Mouse (Mus musculus): Measurements from ENCODE around the gene Ube2l6. TPM values are rescaled to one million over a fixed set of nuclear protein-coding genes. Genes with fewer than 3 reads are reported as not detected.
A peak's percentile ranks its signal among the peaks of the same experiment; 100 is the strongest.

Gene Ube2l6
- polyA plus RNA-seq, 1 experiment from 2014 or later: 28.1 TPM

DNA sequence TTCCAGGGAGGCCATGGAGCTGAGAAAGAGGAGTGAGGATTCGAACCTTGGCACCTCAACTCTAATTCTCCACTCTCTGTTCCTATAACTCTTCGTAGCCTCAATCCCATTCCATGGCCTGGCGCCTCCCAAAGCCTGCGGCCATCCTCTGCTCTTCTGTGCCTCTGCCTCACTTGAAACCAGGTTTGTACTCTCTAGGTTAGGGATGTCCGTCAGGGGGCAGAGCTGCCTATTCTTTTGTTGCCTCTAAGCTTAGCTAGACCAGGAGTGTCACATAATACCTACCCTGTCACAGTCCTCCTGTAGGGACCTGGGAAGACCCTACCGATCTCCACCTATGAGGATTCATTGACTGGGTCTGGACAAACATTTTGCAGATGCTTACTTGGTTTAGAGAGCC is 14.0 kb downstream of the Ube2l6 start:
- Histone ChIP-seq H3K4me1 (peaks cover 15% of the 10 kb centered on the region), H3K4me2 (no peak overlapping the region), H3K4me3 (no peak overlapping the region), H3K27ac (no peak overlapping the region), H3K27me3 (no peaks in the 10 kb centered on the region), H3K9ac (no peak overlapping the region), H3K9me3 (no peaks in the 10 kb centered on the region), H3K36me3 (peaks cover 5% of the 10 kb centered on the region)
- ATAC-seq (ENCODE audit: insufficient number of reproducible peaks, insufficient read depth, low FRiP score, low TSS enrichment, low read depth): no peak
- WGBS: 73% methylated on average over 6 of the region's 6 CpGs

DNA sequence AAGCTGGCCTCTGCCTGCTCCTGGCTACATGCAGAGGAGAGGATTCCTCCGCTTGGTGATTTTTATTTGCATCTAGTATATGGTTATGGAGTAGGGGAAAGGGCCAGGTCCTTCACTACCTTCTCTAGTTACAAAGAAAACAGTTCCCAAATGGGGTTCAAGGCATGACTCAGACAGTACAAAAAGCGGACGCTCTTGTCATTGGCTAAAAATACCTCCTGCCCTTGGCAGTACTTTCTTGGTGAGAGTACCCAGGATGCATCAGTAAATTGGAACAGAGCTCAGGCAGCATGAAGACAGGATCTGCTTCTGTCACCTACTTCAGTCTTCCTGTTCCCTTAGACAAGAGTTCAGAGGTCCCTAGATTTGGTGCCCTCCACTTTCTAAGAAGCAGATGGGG is 21.2 kb downstream of the Ube2l6 start:
- no peak overlapping the region for H3K4me3 ChIP-seq
- no peak overlapping the region for H3K9ac ChIP-seq
- WGBS: 55% methylated on average over 3 of the region's 3 CpGs
- ATAC-seq (ENCODE audit: insufficient number of reproducible peaks, insufficient read depth, low FRiP score, low TSS enrichment, low read depth): no peak
- peaks cover 6% of the 10 kb centered on the region; the same call in 1 of the 2 replicates for H3K4me1 ChIP-seq
- no peaks in the 10 kb centered on the region for H3K36me3 ChIP-seq
- no peaks in the 10 kb centered on the region for H3K9me3 ChIP-seq
- no peak overlapping the region for H3K4me2 ChIP-seq
- no peak overlapping the region for H3K27ac ChIP-seq
- no peaks in the 10 kb centered on the region; the same call in 1 of the 2 replicates for H3K27me3 ChIP-seq

DNA sequence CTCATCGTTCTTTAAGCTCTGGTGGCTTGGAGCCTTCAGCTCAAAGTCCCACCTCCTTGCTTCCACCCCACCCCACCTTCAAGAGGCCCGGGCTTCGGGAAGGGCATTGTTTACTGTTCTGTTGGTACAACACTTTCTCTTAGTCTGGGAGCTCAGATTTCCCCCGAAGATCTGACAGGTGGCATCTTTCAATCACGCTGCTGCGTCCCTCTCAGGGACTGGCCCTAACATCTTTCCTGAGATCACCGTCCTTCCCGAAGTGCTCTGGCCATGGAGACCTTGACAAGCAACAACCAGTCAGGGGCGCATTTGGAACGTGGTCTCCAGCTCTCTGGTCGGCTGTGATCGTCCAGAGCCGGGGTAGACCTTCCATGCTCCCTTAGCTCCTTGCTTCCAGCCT is 23.9 kb downstream of the Ube2l6 start, which contains the start of gene Smtnl1:
Gene Smtnl1 (minus strand): TSS at position 101 of the 400 bp plus-strand sequence.
- Histone ChIP-seq H3K36me3 (no peaks in the 10 kb centered on the region), H3K27ac (0 out of 2 replicates have a peak within 1 kb of the TSS, but pooled peaks have one; percentile 4), H3K9ac (no peak within 1 kb of the TSS), H3K4me3 (no peak within 1 kb of the TSS), H3K27me3 (no peaks in the 10 kb centered on the region; the same call in 1 of the 2 replicates), H3K9me3 (no peaks in the 10 kb centered on the region), H3K4me2 (no peak within 1 kb of the TSS; the same call in 1 of the 2 replicates), H3K4me1 (peaks cover 10% of the 10 kb centered on the region)
- no peak for ATAC-seq (ENCODE audit: insufficient number of reproducible peaks, insufficient read depth, low FRiP score, low TSS enrichment, low read depth)
- WGBS: 58% methylated on average over 13 of the region's 13 CpGs

DNA sequence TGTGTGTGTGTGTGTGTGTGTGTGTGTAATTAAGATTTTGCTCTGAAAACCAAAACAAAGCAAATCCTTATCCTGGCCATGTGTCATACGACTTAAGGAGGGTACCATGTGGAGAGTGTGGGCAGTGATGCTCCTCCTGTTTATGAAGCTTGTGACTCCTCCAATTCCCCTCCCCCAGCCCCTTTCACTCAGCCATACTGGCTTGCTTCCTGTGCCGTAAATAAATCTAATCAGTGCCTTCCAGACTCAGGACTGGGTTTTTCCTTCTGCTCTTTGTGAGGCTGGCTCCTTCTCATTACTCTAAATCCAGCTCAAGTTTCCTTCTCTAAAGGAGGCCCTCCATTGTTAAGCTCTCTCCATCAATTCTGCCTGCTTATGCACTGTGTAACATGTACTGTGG is 24.6 kb downstream of the Ube2l6 start:
- Histone ChIP-seq H3K9ac (no peak overlapping the region), H3K36me3 (no peaks in the 10 kb centered on the region), H3K4me1 (peaks cover 17% of the 10 kb centered on the region), H3K9me3 (no peaks in the 10 kb centered on the region), H3K4me2 (no peak overlapping the region), H3K27ac (no peak overlapping the region), H3K27me3 (no peaks in the 10 kb centered on the region; the same call in 1 of the 2 replicates), H3K4me3 (no peak overlapping the region)
- WGBS: 27% methylated on average over 2 of the region's 2 CpGs
- no peak for ATAC-seq (ENCODE audit: insufficient number of reproducible peaks, insufficient read depth, low FRiP score, low TSS enrichment, low read depth)

DNA sequence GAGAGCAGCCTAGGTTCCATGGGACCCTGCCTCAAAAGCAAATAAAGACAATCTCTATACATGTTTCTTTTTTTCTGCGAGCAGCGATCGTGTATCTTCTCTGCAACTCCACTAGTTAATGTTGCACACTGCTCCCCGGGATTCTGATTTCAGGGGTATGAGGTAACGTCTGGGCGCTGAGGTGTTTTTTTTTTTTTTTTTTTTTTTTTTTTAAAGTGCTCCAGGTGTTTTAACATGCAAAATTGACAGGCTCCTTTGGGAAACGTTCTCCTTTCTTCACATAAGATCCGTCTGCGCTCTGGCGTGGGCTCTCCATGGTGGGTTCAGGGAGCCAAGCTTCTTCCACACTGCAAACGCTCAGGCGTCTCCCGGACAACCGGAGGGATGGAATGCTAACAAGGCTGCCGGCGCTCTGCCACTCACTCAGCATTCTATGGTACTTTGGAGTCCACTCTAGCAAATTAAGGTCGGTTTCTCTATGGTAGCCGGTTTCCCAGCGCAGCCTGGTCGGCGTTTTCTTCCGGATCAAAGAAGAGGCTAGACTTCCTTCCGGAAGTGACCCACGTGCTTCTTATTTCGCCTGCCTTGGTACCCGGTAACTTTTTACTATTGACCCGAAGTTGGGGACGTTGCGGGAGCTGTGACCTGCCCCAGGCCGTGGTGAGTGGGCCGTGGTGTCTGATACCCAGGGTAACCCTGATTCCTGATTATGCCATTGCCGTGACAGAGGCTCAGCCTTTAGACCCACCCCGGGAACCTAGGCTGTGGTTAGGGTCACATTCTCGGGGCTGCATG is 28.1 kb downstream of the Ube2l6 start, which contains the start of gene Timm10:
Gene Timm10 (plus strand): TSS at position 510 of the 795 bp plus-strand sequence.
- peak within 1 kb of the TSS; percentile 76 for H3K9ac ChIP-seq
- WGBS: under 1% methylated on average over 34 of the region's 34 CpGs
- peak; percentile 83 for ATAC-seq (ENCODE audit: insufficient number of reproducible peaks, insufficient read depth, low FRiP score, low TSS enrichment, low read depth)
- H3K4me1 ChIP-seq: peaks cover 18% of the 10 kb centered on the region
- peak within 1 kb of the TSS; percentile 45 for H3K27ac ChIP-seq
- peak within 1 kb of the TSS; percentile 93 for H3K4me2 ChIP-seq
- peaks cover 13% of the 10 kb centered on the region for H3K36me3 ChIP-seq
- H3K4me3 ChIP-seq: peak within 1 kb of the TSS; percentile 90
- H3K27me3 ChIP-seq: no peaks in the 10 kb centered on the region
- no peaks in the 10 kb centered on the region for H3K9me3 ChIP-seq

DNA sequence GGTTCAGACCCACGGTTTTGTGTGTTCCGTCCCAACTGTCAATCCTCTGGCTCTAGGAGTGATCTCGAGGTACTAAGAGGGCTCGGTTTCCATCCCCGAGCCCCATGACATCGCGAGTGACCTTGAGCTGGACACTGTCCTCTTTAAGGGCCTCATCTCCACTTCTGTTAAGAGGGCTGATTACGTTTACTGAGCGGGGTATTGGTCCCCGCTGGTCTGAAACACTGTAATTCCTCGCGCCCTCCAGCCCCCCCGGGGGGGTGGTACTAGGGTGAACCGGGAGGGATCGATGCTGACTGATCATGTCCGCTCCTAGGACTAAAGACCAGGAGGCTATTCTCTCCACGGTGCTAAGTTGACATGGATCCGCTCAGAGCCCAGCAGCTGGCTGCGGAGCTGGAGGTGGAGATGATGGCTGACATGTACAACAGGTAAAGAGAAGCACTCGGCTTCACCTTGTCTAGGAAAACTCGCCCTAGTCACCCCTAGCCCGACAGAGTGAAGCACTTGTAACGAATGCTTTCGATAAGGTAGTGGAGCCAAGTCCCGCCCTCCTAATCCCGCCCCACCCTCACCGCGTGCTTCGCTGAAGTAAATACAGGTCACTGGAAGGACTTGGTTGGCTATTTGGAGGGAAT is 28.8 kb downstream of the Ube2l6 start:
- Histone ChIP-seq H3K27me3 (no peaks in the 10 kb centered on the region), H3K27ac (no peak overlapping the region), H3K4me1 (peaks cover 21% of the 10 kb centered on the region), H3K4me3 (peak overlapping the region; percentile 90), H3K9me3 (no peaks in the 10 kb centered on the region), H3K36me3 (peaks cover 13% of the 10 kb centered on the region), H3K4me2 (peak overlapping the region; percentile 93), H3K9ac (peak overlapping the region; percentile 76)
- ATAC-seq (ENCODE audit: insufficient number of reproducible peaks, insufficient read depth, low FRiP score, low TSS enrichment, low read depth): no peak
- WGBS: under 1% methylated on average over 29 of the region's 29 CpGs

DNA sequence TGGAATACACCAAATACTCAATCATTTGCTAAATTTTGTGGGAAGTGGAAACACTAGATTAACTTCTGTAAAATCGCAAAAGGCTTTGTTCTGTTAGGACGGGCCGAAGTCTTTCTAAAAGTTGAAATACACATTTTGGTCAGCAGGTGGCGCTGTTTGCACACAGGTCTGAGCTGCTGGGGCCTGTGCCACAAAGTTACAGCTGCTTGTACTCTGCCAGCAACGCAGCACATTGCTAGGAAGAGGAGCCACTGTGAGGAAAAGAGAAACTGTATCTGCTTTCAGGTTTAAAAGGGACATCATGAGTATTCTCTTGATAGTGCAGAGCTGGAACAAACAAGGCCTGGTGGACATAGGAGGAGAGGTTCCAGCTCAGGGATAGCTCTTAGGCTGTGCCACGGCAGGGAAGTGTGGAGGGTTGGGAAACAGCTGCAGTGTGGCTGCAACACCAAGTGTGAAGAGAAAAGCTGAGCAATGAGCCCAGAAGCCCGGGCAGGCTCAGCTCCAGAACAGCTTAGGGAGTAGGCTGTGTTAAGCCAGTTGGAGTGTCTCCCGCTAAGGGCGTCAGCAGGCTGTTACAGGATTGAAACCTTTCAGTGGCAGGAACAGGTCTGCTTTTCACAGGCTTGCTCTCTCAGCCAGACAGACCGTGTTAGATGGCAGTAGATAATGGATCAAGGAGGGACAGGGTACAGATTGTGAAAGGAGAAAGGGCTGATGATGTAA is 33.2 kb downstream of the Ube2l6 start:
- no peak overlapping the region for H3K4me3 ChIP-seq
- H3K27ac ChIP-seq: no peak overlapping the region
- ATAC-seq (ENCODE audit: insufficient number of reproducible peaks, insufficient read depth, low FRiP score, low TSS enrichment, low read depth): peak; percentile 63
- H3K9me3 ChIP-seq: no peaks in the 10 kb centered on the region
- H3K27me3 ChIP-seq: 0 out of 2 replicates have a peak, but pooled peaks cover 4% of the 10 kb centered on the region
- H3K9ac ChIP-seq: peak overlapping the region; percentile 11; the same call in 1 of the 2 replicates
- no peak overlapping the region for H3K4me2 ChIP-seq
- H3K4me1 ChIP-seq: peaks cover 13% of the 10 kb centered on the region
- WGBS: 37% methylated on average over 10 of the region's 10 CpGs
- peaks cover 13% of the 10 kb centered on the region for H3K36me3 ChIP-seq

DNA sequence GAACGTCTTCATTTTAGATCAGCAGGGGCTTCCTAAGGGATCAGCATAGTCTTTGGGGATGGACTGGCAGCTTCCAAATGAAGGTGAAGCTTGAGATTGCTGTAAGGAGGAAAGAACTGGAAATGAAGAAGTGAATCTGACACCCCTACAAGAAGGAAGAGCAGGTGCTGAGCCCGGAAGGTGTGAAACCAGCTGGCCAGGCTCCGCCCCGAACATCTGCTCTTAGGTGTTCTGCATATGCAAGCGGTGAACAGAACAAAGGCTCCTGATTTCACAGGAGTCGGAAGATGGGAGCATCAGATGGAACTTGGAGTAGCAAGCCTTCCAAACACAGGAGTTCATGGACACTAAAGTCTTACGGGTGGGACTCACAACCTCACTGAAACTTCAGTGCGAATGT is 38.5 kb downstream of the Ube2l6 start:
- no peak overlapping the region for H3K4me2 ChIP-seq
- WGBS: 68% methylated on average over 8 of the region's 8 CpGs
- H3K9me3 ChIP-seq: no peaks in the 10 kb centered on the region
- peaks cover 10% of the 10 kb centered on the region for H3K27me3 ChIP-seq
- H3K27ac ChIP-seq: no peak overlapping the region
- H3K9ac ChIP-seq: no peak overlapping the region
- peaks cover 28% of the 10 kb centered on the region for H3K4me1 ChIP-seq
- no peak for ATAC-seq (ENCODE audit: insufficient number of reproducible peaks, insufficient read depth, low FRiP score, low TSS enrichment, low read depth)
- H3K36me3 ChIP-seq: no peaks in the 10 kb centered on the region
- no peak overlapping the region for H3K4me3 ChIP-seq

DNA sequence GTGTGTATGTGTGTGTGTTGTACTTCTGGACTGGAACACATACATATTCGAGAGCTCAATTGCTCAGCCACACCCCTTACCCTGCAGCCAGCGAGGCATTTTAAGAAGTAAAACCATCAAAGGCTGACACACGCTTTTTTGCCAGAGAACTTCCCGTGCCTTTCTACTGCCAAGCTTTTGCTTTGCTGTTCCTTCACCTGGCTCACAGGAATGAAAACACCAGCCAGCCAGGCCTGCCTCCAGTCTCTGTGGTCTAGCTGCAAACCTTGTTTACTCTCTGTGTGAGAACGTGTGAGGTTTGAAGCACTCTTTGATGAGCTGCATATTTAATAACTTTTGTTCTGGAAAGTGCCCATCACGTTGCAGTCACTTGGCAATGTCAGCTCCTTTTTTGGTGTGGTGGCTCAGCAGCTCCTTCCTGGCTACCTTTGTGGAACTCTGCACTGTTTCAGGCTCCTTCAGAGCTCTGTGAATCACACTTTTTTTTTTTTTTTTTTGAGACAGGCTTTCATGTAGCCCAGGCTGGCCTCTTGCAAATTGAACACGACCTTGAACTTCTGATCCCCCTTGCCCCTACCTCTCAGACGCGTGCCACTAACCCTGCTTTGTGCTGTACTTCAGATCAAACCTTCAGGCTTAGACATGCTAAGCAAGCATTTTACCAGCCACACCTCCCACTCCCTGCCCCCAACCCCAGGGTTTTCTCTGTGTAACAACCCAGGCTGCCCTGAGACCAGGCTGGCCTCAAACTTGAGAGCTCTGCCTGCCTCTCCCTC is 39.4 kb downstream of the Ube2l6 start:
- Histone ChIP-seq H3K27me3 (peaks cover 10% of the 10 kb centered on the region), H3K4me1 (peaks cover 30% of the 10 kb centered on the region), H3K27ac (no peak overlapping the region), H3K4me2 (peak overlapping the region; percentile 94; the same call in 1 of the 2 replicates), H3K4me3 (peak overlapping the region; percentile 71; the same call in 1 of the 2 replicates), H3K9me3 (no peaks in the 10 kb centered on the region), H3K36me3 (no peaks in the 10 kb centered on the region), H3K9ac (no peak overlapping the region)
- 22% methylated on average over 9 of the region's 9 CpGs for WGBS
- no peak for ATAC-seq (ENCODE audit: insufficient number of reproducible peaks, insufficient read depth, low FRiP score, low TSS enrichment, low read depth)

DNA sequence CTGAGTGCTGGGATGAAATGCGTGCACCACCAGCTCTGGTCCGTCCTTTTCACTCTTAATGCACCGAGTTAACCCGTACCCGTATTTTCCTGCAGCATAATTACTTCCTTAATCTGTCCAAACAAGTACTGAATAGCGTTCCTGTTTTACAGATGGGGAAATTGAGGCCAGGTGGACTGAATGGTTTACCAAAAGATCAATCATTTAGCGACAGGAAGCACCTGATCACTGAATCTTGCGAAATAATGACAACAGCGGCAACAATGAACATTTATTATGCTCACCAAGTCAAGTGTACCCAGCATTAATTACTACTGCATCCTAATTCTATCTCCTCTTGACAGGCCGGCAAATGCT is 39.9 kb downstream of the Ube2l6 start, which contains the start of gene Slc43a1:
Gene Slc43a1 (plus strand): TSS at position 258 of the 357 bp plus-strand sequence.
- 12% methylated on average over 10 of the region's 10 CpGs for WGBS
- H3K4me2 ChIP-seq: peak within 1 kb of the TSS; percentile 94

More for the DNA sequence above, 39.9 kb downstream of the Ube2l6 start, which contains the start of gene Slc43a1:
- no peaks in the 10 kb centered on the region for H3K36me3 ChIP-seq
- no peak for ATAC-seq (ENCODE audit: insufficient number of reproducible peaks, insufficient read depth, low FRiP score, low TSS enrichment, low read depth)
- H3K4me1 ChIP-seq: peaks cover 30% of the 10 kb centered on the region
- peak within 1 kb of the TSS; percentile 93 for H3K27ac ChIP-seq
- H3K27me3 ChIP-seq: peaks cover 10% of the 10 kb centered on the region
- peak within 1 kb of the TSS; percentile 71 for H3K4me3 ChIP-seq
- peak within 1 kb of the TSS; percentile 87 for H3K9ac ChIP-seq
- no peaks in the 10 kb centered on the region for H3K9me3 ChIP-seq
